Mouse (Mus musculus) adrenal gland, postnatal 10 days (tissue): ENCODE data around the gene Stoml2. TPM values are rescaled to one million over a fixed set of nuclear protein-coding genes. Genes with fewer than 3 reads are reported as not detected.
A peak's percentile ranks its signal among the peaks of the same experiment; 100 is the strongest.

Experiments
- DNase-seq: peaks from one replicate; pipeline ENCODE4 v3.0.0; 2021; ENCODE audit warnings: mixed read lengths
- long read RNA-seq, 2 experiments: library from polyadenylated mRNA; stranded (forward); transcript quantifications; one replicate each; pipeline ENCODE4 v2.0.0; 2021
- total RNA-seq, 2 experiments: library from RNA; stranded (reverse); gene quantifications; 2 replicates each; pipeline ENCODE4 v1.2.3; 2021

Stoml2 gene
- 100 to 1,000 TPM; 177 to 190 TPM for total RNA-seq
- long read RNA-seq, experiment 1, transcript Stoml2-201 (10 exons, 1,874 nt) = major isoform, 210 of 283 reads
- long read RNA-seq, experiment 1, partial matches to known transcripts = 55 of 283 reads
- long read RNA-seq, experiment 1, other reads (novel, unspliced or antisense) = 15 of 283 reads
- long read RNA-seq, experiment 2, transcript Stoml2-201 (10 exons, 1,874 nt) = major isoform, 178 of 198 reads
- long read RNA-seq, experiment 2, partial matches to known transcripts = 13 of 198 reads
- long read RNA-seq, experiment 2, other reads (novel, unspliced or antisense) = 6 of 198 reads

DNA sequence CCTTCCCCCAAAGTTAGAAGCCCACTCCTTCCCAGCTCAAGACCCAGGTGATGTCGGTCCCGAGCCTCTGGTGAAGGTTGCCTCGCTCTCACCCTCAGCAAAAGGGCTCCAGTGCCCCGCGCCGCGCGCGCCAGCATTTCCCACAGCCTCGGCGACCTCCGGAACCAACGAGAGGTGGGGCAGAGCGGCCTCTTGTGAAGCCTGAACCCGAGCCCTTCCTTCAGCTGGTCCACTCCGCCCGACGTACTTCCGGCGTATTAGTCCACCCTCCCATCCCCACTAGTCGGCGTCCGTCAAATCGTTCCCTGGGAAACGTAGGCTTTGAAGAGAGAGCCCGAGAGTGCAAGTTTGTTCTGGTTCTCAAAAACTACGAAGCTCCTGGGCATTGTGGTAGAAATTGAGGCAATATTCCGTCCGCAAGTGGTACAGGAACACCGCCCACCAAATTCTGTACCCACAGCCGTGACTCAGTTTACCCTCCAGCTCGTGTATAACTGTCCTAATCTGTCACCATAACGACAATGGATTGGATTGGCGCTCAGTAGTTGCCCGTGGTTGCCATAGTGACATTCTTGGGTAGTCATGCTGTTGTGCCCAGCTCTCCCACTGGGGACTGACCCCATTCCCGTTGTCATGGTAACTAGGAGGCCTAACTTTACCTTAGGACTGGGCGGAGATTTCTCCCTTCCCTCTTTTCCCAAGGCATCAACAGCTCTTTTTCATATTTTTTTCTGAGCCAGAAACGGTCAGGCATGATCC lies at the start of gene Stoml2:
TSS of gene Stoml2 (minus strand) at position 474 of the 759 bp plus-strand sequence.
- DNase-seq = peak; percentile 94

DNA sequence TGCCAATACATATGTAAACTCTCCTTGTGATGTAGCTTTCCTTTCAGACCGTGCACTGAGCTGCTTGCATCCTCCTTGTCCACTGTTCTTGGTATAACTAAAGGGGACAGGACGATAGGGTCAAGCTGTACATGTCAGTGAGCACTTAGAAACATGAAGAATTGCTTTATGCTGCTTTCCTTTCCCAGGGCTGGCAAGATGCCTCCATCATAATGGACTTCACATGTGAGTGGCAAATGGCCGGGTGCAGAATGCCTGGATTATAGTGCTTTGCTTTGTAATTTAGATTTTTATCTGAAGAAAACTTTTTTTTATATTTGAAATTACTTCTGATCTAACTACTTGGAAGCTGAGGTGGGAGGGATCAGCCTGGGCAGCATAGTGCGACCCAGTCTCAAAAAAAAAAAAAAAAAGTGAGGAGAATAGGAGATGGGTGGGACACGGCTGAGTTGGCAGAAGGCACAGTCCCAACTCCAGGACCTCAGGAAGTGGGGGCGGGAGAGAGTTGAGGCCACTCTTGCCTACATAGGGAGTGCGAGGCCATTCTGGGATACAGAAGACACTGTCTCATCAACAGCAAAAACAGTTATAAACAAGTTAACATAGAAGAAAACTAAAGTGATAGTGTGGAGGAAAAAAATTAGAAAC lies 46.7 kb upstream of the Stoml2 start:
- no peak for DNase-seq

DNA sequence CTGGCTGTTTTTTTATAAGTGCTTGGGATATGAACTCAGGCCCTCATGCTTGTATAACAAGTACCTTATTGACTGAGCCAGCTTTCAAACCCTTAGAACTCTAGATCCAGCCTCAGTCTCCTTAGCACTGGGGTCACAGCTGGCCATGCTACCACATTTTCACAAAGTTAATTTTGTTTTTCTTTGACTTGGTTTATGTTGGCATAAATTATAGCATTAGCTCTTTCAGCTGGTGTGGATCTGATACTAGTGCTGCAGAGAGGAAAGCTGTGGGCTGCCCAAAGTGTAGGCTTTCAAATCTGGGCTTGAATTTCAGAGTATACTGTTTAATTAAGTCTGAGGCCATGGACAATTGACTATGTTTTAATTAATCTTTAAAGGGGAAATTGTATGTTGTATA lies 43.4 kb upstream of the Stoml2 start:
- no peak for DNase-seq

DNA sequence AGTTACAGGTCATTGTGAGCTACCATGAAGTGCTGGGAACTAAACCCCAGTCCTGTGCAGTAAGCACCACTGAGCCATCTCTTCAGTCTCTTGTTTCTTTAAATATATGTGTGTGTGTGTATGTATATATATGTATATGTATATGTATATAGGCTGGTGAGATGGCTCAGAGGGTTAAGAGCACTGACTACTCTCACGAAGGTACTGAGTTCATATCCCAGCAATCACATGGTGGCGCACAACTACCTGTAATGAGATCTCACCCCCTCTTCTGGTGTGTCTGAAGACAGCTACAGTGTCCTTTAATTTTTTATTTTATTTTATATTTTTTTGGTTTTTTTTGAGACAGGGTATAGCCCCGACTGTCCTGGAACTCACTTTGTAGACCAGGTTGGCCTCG lies 34.0 kb upstream of the Stoml2 start:
- no peak for DNase-seq

DNA sequence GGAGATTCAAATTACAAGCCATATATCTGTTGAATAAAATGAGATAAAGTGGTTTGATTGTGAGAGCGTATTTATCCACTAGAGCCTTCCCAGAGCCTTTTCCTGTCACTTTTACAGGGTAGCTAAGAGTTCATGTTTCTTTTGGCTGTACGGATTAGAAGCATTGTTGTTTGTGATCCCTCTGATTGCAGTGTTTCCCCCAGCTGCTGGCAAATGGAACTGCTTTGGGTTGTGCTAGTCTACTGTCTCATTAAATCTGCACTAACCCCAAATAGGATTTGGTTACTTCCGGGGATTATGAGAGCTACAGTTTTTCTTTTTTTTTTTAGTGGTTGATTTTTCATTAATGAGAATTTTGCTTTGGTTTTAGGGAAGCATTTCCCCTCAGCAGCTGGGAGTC lies 28.8 kb upstream of the Stoml2 start:
- no peak for DNase-seq

DNA sequence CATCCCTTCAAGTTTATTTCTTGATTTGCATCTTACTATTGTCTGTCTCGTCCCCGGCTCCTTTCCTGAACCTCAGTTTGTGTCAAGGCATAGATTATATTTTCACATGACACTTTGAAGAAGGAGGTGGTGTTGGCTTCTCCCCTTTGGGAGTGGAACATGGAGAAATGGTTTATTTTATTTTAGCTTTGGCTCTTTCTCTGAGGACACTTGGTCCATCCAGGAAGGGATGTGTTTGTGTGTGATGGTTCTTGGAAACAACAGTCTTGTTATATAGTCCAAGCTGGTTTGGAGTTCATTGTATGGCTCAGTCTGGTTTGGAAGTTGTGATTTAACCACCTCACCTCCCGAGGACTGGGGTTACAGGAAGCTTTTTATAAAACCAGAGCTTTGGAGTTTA lies 28.2 kb upstream of the Stoml2 start:
- no peak for DNase-seq

DNA sequence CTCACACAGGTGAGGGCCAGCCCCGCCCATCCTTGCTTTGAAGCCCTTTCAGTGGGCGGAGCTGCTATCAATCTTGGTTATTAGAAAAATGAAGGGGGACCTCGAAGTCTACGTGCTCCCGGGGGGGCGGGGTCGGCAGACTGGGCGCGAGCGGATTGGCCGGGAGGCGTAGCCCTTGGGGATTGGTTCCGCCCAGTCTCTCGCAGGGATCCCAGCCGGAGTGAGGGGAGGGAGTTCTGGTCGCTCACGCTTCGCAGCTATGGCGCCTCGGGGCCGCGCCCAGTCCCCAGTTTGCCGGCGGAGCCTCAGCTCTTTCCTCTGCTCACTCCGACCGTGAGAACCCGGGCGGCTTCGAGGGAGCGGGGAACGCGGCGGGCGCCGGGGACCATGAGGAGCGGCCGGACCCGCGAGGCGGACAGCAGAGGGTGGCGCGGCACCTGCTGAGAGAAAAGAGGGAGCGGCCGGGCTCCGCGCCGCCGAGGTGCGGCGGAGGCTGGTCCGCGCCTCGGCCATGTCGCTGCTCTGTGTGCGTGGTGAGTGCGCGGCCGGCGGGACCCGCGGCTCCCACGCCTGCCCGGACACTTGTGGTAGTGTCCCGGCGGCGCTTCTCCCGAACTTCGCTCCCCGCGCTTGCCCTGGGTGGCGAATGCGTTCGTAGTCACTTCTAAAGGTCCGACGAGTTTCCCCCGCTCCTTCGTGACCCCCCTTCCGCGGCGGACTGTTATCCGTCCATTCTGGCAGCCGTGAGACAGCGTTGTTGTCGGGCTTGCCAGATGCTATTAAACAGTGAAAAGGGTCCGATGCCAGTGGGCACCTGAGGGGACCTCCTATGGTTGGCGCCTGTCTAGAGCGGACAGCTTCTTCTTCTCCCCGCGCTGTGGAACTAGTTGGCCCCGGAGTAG lies 27.5 kb upstream of the Stoml2 start, which contains the start of gene Unc13b:
TSS of gene Unc13b (plus strand) at position 201 of the 902 bp plus-strand sequence.
- DNase-seq = peak; percentile 96

DNA sequence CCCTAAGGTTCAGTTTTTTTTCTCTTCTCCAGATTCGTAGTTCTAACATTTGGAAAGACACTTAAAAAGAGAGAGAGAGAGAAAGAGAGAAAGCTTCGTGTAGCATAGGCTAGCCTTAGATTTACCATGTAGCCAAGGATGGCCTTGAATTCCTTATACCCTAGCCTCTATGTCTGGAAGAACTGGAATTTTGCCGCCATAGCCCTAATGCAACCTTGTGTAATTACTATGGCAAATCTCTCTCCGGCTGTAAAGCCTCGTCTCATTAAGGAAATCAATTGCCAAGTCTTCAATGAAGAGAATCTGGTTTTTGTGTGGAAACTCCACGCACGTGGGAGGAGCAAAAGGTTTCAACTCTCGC lies 26.9 kb upstream of the Stoml2 start:
- DNase-seq = no peak

DNA sequence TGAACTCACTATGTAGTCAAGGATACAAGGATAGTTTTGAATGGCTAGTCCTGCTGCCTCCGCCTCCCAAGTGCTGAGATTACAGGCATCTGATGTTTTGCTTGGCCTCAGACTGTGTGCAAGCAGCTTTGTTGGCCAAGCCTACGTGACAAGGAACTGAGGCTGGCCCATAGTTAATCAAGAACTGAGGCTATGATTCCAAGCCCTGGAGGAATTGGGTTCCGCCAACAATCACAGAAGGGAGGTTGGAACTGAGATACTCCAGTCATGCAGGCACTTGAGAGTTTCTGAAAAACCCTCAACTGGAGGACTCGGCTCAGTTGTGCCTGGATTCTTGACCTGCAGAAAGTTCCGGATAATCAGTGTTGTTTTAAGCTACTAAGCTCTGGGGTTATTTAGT lies 26.1 kb upstream of the Stoml2 start:
- DNase-seq = no peak

DNA sequence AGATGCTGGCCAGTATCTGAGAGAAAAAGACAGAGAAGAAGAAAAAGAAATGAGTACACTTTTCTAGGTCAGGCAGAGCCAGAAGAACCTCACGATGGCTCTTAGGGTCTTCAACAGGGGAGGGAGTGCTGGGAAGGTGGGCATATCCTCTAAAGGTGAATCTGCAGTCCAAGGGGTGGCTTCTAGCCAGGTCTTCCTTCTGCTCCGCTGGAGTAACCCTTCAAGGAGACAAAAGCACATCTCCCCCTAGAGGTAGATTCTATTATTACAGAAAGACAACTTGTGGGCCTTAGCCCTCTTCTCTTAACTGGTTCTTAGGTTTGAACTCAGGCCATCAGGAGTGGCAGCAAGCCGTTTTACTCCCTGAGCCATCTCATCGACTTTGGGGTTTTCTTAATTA lies 21.1 kb upstream of the Stoml2 start:
- DNase-seq = peak; percentile 51

DNA sequence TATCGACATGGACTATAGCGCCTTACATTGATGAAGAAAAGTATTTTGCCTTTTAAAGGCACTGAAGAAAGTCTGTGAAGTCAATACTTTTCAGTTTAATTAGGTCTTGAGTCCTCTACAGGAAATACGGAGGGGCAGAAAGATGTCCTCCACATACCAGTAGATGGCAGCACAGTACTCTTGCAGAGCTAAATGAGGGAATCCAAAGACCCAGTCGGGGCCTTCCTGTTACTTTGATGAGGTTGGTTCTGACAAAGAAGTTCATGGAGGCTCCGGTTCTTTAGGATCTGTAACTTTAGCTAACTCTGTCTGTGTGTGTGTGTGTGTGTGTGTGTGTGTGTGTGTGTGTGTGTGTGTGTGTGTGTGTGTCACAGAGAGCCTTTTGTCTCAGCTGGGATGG lies 15.7 kb upstream of the Stoml2 start:
- peak; percentile 79 for DNase-seq

DNA sequence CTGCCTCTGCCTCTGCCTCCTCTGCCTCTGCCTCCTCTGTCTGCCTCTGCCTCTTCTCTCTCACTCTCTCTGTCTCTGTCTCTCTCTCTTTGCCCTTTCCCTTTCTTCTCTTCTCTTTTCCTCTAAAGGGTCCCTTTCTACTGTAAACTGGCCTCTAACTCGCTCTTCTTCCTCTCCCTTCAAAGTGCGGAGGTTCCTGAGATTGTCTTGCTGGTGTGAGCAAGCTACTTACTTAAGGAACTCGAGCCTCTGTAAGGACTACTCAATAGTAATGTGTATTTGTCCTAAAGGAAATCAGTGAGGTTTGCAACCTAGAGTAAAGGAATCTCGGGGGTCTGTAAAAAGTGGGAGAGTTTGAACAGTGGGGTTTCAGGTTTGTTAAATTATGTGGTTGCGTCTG lies 15.1 kb upstream of the Stoml2 start:
- no peak for DNase-seq

DNA sequence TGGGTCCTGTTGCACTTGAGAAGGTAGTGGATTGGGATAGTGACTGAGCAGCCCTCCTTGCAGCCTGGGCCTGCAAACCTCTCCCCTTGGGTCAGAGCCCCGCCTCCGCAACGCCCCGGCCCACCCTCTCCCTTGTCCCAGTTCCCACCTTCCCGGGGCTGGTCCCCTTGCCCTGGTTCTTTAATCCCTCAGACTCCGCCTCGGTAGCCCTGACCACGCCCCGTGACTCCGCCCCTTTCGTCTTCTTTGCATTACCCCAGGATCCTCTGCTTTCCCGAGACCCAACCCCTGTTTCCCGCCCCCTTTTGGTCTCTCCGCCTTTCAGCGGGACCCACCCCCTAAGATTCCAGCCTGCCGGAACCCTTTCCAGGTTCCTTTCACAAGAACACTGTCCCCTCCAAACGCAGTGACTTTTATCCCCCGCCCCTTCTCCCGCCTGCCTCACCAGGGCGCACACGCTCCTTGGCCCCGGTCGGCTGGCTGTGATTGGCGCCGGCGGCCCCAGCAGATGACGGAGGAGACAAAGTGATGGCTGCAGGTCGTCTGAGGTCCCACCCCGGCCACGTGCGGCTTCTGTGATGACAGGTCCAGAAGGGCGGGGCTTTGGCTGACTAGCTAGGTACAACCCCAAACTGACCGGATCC lies 14.3 kb upstream of the Stoml2 start, which contains the start of gene Fam214b:
TSS of gene Fam214b (minus strand) at position 562 of the 644 bp plus-strand sequence.
- DNase-seq = peak; percentile 99

DNA sequence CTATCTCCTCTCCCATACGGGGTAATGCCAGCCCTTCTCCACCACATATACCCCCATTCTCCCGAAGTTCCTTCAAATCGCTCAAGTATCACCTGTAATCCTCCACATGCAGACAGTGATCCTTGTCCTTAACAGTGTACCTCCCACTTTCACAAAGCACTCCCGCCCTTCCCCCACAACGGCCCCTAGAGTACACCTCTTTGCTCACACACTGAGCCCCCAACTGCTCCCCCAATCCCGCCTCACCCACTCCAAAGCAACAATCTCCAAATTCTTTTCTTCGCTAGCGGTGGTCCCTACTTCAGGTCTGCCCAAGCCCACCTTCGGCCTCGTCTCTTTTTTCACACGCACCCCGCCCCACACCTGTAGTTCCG lies 13.8 kb upstream of the Stoml2 start:
- DNase-seq = no peak

DNA sequence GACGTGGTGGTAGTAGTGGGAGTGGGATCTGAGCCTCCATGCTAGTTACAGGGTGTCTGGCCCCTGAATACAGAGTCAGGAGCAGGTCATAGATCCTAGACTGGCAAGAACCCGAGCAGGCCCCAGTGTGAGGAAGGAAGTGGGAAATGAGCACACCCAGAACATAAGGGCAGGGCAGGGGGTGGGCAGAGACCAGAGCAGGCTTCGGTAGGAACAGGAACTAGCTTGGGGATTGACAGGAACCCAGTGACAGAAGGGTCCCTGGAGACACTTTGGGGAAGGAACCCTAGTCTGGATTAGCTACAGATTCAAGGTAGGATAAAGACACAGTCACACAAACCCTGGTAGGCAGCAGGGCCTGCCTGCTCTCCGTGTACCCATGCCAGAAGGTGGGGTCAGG lies 13.2 kb upstream of the Stoml2 start:
- peak; percentile 42 for DNase-seq

DNA sequence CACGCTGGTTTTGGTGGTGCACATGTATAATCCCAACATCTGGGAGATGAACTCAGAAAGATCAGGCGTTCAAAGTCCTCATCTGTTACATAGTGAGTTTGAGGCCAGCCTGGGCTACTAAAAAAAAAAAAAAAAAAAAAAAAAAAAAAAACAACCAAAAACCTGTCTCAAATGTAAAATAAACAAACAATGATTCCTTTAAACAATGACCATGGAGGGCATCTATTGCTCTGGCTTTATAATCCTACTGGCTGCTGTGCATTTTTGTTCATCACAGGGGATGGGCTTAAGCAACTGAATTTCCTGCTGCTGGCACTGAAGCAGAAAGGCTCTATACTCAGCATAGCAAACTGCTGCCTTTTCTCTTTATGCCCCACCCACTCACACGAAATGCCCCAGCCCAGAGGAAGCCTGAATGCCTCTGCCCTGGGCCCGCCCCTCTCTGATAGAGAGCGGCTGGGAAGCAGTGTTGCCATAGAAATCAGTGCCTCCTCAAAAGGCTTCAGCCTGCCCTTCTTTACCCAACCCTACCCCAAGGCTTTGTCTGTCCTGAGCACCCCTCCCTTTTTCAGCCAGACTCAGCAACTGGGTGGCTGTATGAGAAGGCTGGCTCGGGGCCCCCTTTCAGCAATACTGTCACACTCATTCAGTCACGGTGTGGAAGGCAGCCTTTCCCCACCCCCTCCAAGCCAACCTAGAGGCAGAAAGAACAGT lies 12.3 kb upstream of the Stoml2 start:
- peak; percentile 78 for DNase-seq

DNA sequence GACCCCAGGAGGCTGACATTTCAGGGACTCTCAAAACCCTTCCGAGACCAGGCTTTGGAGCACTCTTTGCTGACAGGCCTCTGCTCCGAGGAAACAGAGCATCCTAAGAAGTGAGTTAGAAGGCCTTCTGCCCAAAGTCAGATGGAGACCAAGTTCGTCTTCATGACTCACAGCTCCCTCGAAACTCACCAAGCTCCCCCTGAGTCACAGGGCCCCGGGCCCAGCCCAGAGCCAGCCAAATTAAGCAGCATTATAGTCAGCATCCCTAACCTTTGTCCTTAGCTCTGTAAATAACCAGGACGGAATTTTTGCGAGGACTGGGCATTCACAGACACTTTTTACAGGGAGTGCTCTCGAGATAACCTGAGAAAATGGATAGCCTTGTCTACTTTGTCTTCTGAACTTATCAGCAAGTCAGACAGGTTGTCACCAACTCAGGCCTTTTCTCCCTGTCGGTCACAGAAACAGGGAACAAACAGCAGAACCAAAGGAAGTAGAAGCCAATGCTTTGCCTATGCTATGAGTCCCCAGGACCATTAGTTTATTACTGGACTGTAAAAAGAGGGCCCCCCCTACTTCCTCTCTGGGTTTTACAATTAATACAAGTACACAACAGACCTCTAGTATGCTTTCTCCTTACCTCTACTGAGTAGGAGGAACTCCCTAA lies 9.5 kb upstream of the Stoml2 start:
- no peak for DNase-seq

DNA sequence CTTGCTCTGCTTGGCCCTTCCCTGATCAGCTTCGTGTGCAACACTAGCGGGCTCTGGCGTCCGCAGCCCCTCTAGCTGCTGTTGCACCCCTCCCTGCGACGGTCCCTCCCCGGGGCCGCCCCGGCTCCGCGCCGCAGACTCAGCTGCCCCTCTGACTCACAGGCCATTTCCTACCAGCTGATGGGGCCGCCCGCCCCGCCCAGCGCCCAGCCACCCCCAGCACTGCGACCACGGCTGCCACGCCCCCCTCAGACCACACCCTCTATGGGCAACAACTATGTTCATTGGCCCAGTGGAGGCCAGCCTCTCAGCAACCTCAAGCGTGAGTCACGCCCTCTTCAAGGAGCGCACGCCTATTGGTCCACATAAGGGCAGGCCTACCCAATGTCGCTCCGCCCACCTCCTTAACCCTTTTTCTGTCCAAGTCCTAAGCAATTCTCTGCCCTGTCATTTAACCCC lies 8.6 kb upstream of the Stoml2 start:
- peak; percentile 98 for DNase-seq

DNA sequence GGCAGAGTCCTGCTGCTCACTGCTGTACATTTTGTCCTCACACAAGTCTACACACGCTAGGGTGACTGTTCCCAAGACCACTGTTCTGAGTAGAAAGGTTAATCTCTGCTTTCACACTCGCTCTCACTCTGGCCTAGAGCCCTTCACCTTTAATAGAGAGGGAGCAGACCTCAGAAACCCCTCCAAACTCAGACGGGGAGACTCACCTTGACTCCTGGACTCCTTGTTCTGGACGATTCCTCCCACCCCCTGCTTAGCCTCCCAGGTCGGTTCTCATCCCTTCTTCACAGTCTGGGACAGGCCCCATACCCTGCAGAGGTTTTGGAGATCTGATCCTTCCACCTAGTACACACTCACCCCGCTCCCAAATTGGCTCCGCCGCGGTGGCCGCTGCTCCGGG lies 8.1 kb upstream of the Stoml2 start:
- no peak for DNase-seq
